Mouse (Mus musculus) hindbrain, postnatal 0 days (tissue): ENCODE data around the gene Tank. TPM values are rescaled to one million over a fixed set of nuclear protein-coding genes. Genes with fewer than 3 reads are reported as not detected.

Source experiments
- ATAC-seq: fragments of 200-750 bp; cut with Nextera tagmentation; 2 replicates; pipeline ENCODE4 v1.8.0; 2017; ENCODE audit warnings: mild to moderate bottlenecking, moderate TSS enrichment, moderate library complexity
- DNase-seq: peaks from one replicate; pipeline ENCODE4 v3.0.0-alpha.2; 2015; ENCODE audit warnings: low spot score
- H3K27ac ChIP-seq: fragments of 300-500 bp; sonication (generic); 2 replicates; pipeline ENCODE4 v1.5.1; 2014; ENCODE audit warnings: mild to moderate bottlenecking
- H3K27me3 ChIP-seq: fragments of 300-500 bp; sonication (generic); 2 replicates; pipeline ENCODE4 v1.6.1; 2014; ENCODE audit warnings: low read length, mixed read lengths; ENCODE audit not compliant: insufficient read depth
- H3K36me3 ChIP-seq: fragments of 300-500 bp; sonication (generic); 2 replicates; pipeline ENCODE4 v1.6.1; 2014; ENCODE audit warnings: low read length, mixed read lengths; ENCODE audit not compliant: insufficient read depth
- H3K4me1 ChIP-seq: fragments of 300-500 bp; sonication (generic); 2 replicates; pipeline ENCODE4 v1.6.1; 2014; ENCODE audit warnings: antibody characterized with exemption, low read length, mixed read lengths; ENCODE audit not compliant: insufficient read depth
- H3K4me2 ChIP-seq: fragments of 300-500 bp; sonication (generic); 2 replicates; pipeline ENCODE4 v1.6.1; 2014; ENCODE audit warnings: low read depth, mild to moderate bottlenecking, low read length, moderate library complexity, mixed read lengths
- H3K4me3 ChIP-seq: fragments of 300-500 bp; sonication (generic); 2 replicates; pipeline ENCODE4 v1.5.1; 2014; ENCODE audit warnings: low read length
- H3K9ac ChIP-seq: fragments of 300-500 bp; sonication (generic); replicated peaks from 2 replicates; pipeline ENCODE4 v1.6.1; 2014; ENCODE audit warnings: mild to moderate bottlenecking, low read length, moderate library complexity, mixed read lengths
- H3K9me3 ChIP-seq: fragments of 300-500 bp; sonication (generic); 2 replicates; pipeline ENCODE4 v1.6.1; 2016; ENCODE audit warnings: low read length, mixed read lengths
- CTCF ChIP-seq: IDR thresholded peaks from 2 replicates; pipeline ENCODE4 v1.5.1; 2016; ENCODE audit warnings: antibody characterized with exemption, control low read depth, low read depth
- WGBS: fragments of 180-500 bp; shearing (Covaris S2); extraction: QIAGEN DNeasy Blood & Tissue Kit; methylation state at CpG from one replicate; pipeline ENCODE4 v1.1.7; 2014; 5-methylcytosine and 5-hydroxymethylcytosine counted together
- polyA plus RNA-seq: library from polyadenylated mRNA; unstranded; fragments of >200 nt; fragmentation: Nextera tagmentation; extraction: Ambion mirVana; gene quantifications from 2 replicates; pipeline ENCODE4 v1.2.1, GENCODE M21; 2015
- total RNA-seq: library from RNA; depleted of rRNA; stranded (reverse); fragments of >200 nt; gene quantifications from 2 replicates; pipeline ENCODE4 v1.2.3, GENCODE M21; 2014

Tank gene
- total and polyA plus RNA-seq, 2 experiments from 2014 or later = 19.2 to 25.2 TPM

GRCm38 (mm10) chr2:61655046-61655381 is 76.6 kb downstream of the Tank start:
- no peaks in the 10 kb centered on the region for H3K27me3 ChIP-seq
- TF ChIP-seq CTCF = no peak
- H3K9me3 ChIP-seq = no peaks in the 10 kb centered on the region
- H3K27ac ChIP-seq = peak overlapping the region; percentile 84
- DNase-seq = no peak
- peak overlapping the region; percentile 69 for H3K4me3 ChIP-seq
- H3K9ac ChIP-seq = peak overlapping the region; percentile 80
- whole genome bisulfite sequencing = 17% methylated on average over 12 of the region's 12 CpGs
- no peaks in the 10 kb centered on the region for H3K4me1 ChIP-seq
- peak overlapping the region; percentile 69 for H3K4me2 ChIP-seq
- ATAC-seq = peak; percentile 25
- peaks cover 3% of the 10 kb centered on the region; the same call in 1 of the 2 replicates for H3K36me3 ChIP-seq

GRCm38 (mm10) chr2:61655382-61656281 is 77.2 kb downstream of the Tank start:
- no peak; the same call in 1 of the 2 replicates for TF ChIP-seq CTCF
- Histone ChIP-seq H3K36me3 (no peaks in the 10 kb centered on the region), H3K4me2 (peak overlapping the region; percentile 69), H3K4me1 (no peaks in the 10 kb centered on the region), H3K4me3 (peak overlapping the region; percentile 69), H3K27me3 (no peaks in the 10 kb centered on the region), H3K27ac (peak overlapping the region; percentile 84), H3K9me3 (no peaks in the 10 kb centered on the region), H3K9ac (peak overlapping the region; percentile 80)
- ATAC-seq (peak; percentile 75), DNase-seq (peak; percentile 72)
- under 1% methylated on average over 45 of the region's 46 CpGs for WGBS

- H3K4me1 ChIP-seq = no peaks in the 10 kb centered on the region
- H3K36me3 ChIP-seq = no peaks in the 10 kb centered on the region
- peak overlapping the region; percentile 80 for H3K9ac ChIP-seq
- H3K27me3 ChIP-seq = no peaks in the 10 kb centered on the region
- peak overlapping the region; percentile 69 for H3K4me3 ChIP-seq
- no peak for TF ChIP-seq CTCF
- ATAC-seq = peak; percentile 91
- peak overlapping the region; percentile 84 for H3K27ac ChIP-seq
- peak overlapping the region; percentile 69 for H3K4me2 ChIP-seq
- WGBS = under 1% methylated on average over 70 of the region's 85 CpGs
- peak; percentile 88 for DNase-seq
- no peaks in the 10 kb centered on the region for H3K9me3 ChIP-seq
These were observed 78.3 kb downstream of the Tank start for GRCm38 (mm10) chr2:61656421-61657411.

- WGBS = 81% methylated on average over 2 of the region's 2 CpGs
- Histone ChIP-seq H3K9me3 (no peaks in the 10 kb centered on the region), H3K4me3 (no peak overlapping the region), H3K27ac (no peak overlapping the region), H3K4me2 (no peak overlapping the region), H3K4me1 (no peaks in the 10 kb centered on the region), H3K9ac (no peak overlapping the region), H3K36me3 (no peaks in the 10 kb centered on the region), H3K27me3 (no peaks in the 10 kb centered on the region)
- no peak for TF ChIP-seq CTCF
- ATAC-seq (no peak), DNase-seq (no peak)
These were observed 80.9 kb downstream of the Tank start for GRCm38 (mm10) chr2:61659254-61659653.

- Histone ChIP-seq H3K9ac (no peak overlapping the region), H3K4me2 (no peak overlapping the region), H3K27me3 (no peaks in the 10 kb centered on the region), H3K4me1 (no peaks in the 10 kb centered on the region), H3K4me3 (no peak overlapping the region), H3K27ac (no peak overlapping the region), H3K9me3 (no peaks in the 10 kb centered on the region), H3K36me3 (no peaks in the 10 kb centered on the region)
- WGBS = 65% methylated on average over 10 of the region's 10 CpGs
- ATAC-seq = no peak
- no peak for TF ChIP-seq CTCF
- DNase-seq = no peak
These were observed 84.4 kb downstream of the Tank start for GRCm38 (mm10) chr2:61662833-61663232.

GRCm38 (mm10) chr2:61663573-61664241 is 85.3 kb downstream of the Tank start:
- Histone ChIP-seq H3K4me3 (no peak overlapping the region), H3K27ac (no peak overlapping the region), H3K9me3 (no peaks in the 10 kb centered on the region), H3K4me1 (no peaks in the 10 kb centered on the region), H3K9ac (no peak overlapping the region), H3K4me2 (peak overlapping the region; percentile 19; the same call in 1 of the 2 replicates), H3K27me3 (no peaks in the 10 kb centered on the region), H3K36me3 (no peaks in the 10 kb centered on the region)
- WGBS = 33% methylated on average over 10 of the region's 10 CpGs
- no peak for ATAC-seq
- TF ChIP-seq CTCF = no peak
- DNase-seq = peak; percentile 34
